Mouse (Mus musculus) kidney, postnatal 0 days (tissue): ENCODE results near the gene Hltf. TPM values are rescaled to one million over a fixed set of nuclear protein-coding genes. Genes with fewer than 3 reads are reported as not detected.
"Not testable (repeated sequence)": the region's sequence is repeated elsewhere in the genome, so short reads cannot be mapped to it uniquely, and the experiment has no call there.

Source experiments
- ATAC-seq: fragments of 200-750 bp; cut with Nextera tagmentation; replicated peaks from 2 replicates; pipeline ENCODE4 v1.8.0; 2017; ENCODE audit warnings: low read depth, moderate number of reproducible peaks, moderate TSS enrichment, moderate library complexity; ENCODE audit not compliant: low FRiP score
- DNase-seq: peaks from one replicate; pipeline ENCODE4 v3.0.0-alpha.2; 2016; ENCODE audit warnings: low spot score
- H3K27ac ChIP-seq: fragments of 300-500 bp; sonication (generic); 2 replicates; pipeline ENCODE4 v1.5.1; 2014; ENCODE audit warnings: mild to moderate bottlenecking
- H3K27me3 ChIP-seq: fragments of 300-500 bp; sonication (generic); 2 replicates; pipeline ENCODE4 v1.6.1; 2014; ENCODE audit warnings: low read length, mixed read lengths; ENCODE audit not compliant: insufficient read depth
- H3K36me3 ChIP-seq: fragments of 300-500 bp; sonication (generic); 2 replicates; pipeline ENCODE4 v1.6.1; 2014; ENCODE audit warnings: low read length, mixed read lengths; ENCODE audit not compliant: insufficient read depth
- H3K4me1 ChIP-seq: fragments of 300-500 bp; sonication (generic); replicated peaks from 2 replicates; pipeline ENCODE4 v1.6.1; 2014; ENCODE audit warnings: antibody characterized with exemption, low read length, mixed read lengths; ENCODE audit not compliant: insufficient read depth
- H3K4me2 ChIP-seq: fragments of 300-500 bp; sonication (generic); 2 replicates; pipeline ENCODE4 v1.6.1; 2014; ENCODE audit warnings: mild to moderate bottlenecking, low read length, moderate library complexity, mixed read lengths
- H3K4me3 ChIP-seq: fragments of 300-500 bp; sonication (generic); replicated peaks from 2 replicates; pipeline ENCODE4 v1.5.1; 2014; ENCODE audit warnings: low read depth, low read length
- H3K9ac ChIP-seq: fragments of 300-500 bp; sonication (generic); 2 replicates; pipeline ENCODE4 v1.6.1; 2014; ENCODE audit warnings: low read depth, low read length
- H3K9me3 ChIP-seq: fragments of 300-500 bp; sonication (generic); replicated peaks from 2 replicates; pipeline ENCODE4 v1.6.1; 2016; ENCODE audit warnings: low read length, inconsistent platforms, mixed read lengths
- CTCF ChIP-seq: IDR thresholded peaks from 2 replicates; pipeline ENCODE4 v1.5.1; 2016; ENCODE audit warnings: antibody characterized with exemption, low read depth, mild to moderate bottlenecking, moderate library complexity
- WGBS: fragments of 180-500 bp; shearing (Covaris S2); extraction: QIAGEN DNeasy Blood & Tissue Kit; methylation state at CpG from one replicate; pipeline ENCODE4 v1.1.7; 2014; 5-methylcytosine and 5-hydroxymethylcytosine counted together
- polyA plus RNA-seq: library from polyadenylated mRNA; unstranded; fragments of >200 nt; fragmentation: Nextera tagmentation; extraction: Ambion mirVana; gene quantifications from 2 replicates; pipeline ENCODE4 v1.2.1, GENCODE M21; 2015

The Hltf gene
- polyA plus RNA-seq, 1 experiment from 2014 or later = 15.4 TPM

GRCm38 (mm10) chr3:20034719-20035404 is 22.7 kb upstream of the Hltf start, which contains the start of gene Hps3:
Gene Hps3, minus strand, starts transcription at chr3:20035315.
- Histone ChIP-seq H3K9me3 (no peaks in the 10 kb centered on the region), H3K36me3 (no peaks in the 10 kb centered on the region), H3K27ac (peak within 1 kb of the TSS; percentile 81), H3K4me2 (peak within 1 kb of the TSS; percentile 74), H3K4me3 (peak within 1 kb of the TSS; percentile 63), H3K27me3 (no peaks in the 10 kb centered on the region), H3K4me1 (peaks cover 9% of the 10 kb centered on the region; the same call in 1 of the 2 replicates), H3K9ac (peak within 1 kb of the TSS; percentile 56)
- peak; percentile 90 for DNase-seq
- TF ChIP-seq CTCF = no peak
- WGBS = under 1% methylated on average over 47 of the region's 47 CpGs
- peak; percentile 99 for ATAC-seq

GRCm38 (mm10) chr3:20036069-20036468 is 21.5 kb upstream of the Hltf start:
- no peak for DNase-seq
- H3K4me1 ChIP-seq = peaks cover 9% of the 10 kb centered on the region; the same call in 1 of the 2 replicates

GRCm38 (mm10) chr3:20041461-20041860 is 16.1 kb upstream of the Hltf start:
- H3K9me3 ChIP-seq, H3K27ac ChIP-seq, H3K4me1 ChIP-seq, H3K4me3 ChIP-seq, H3K4me2 ChIP-seq, H3K36me3 ChIP-seq, DNase-seq, ATAC-seq, H3K9ac ChIP-seq, H3K27me3 ChIP-seq: not testable (repeated sequence)
- 89% methylated on average over 7 of the region's 7 CpGs for WGBS

More at GRCm38 (mm10) chr3:20036069-20036468, 21.5 kb upstream of the Hltf start:
- Histone ChIP-seq H3K4me2 (no peak overlapping the region), H3K27ac (no peak overlapping the region), H3K27me3 (no peaks in the 10 kb centered on the region), H3K9me3 (no peaks in the 10 kb centered on the region), H3K9ac (no peak overlapping the region), H3K36me3 (no peaks in the 10 kb centered on the region), H3K4me3 (no peak overlapping the region)
- ATAC-seq = no peak
- WGBS = 75% methylated on average over 4 of the region's 4 CpGs
- TF ChIP-seq CTCF = no peak

- not testable (repeated sequence) for ATAC-seq
Measured at GRCm38 (mm10) chr3:20044736-20045135, 12.9 kb upstream of the Hltf start.

GRCm38 (mm10) chr3:20058197-20058541 is 558 bp downstream of the Hltf start:
- peak overlapping the region; percentile 37; the same call in 1 of the 2 replicates for H3K9ac ChIP-seq

More at GRCm38 (mm10) chr3:20044736-20045135, 12.9 kb upstream of the Hltf start:
- not testable (repeated sequence) for H3K27ac ChIP-seq, H3K36me3 ChIP-seq, H3K4me1 ChIP-seq, H3K4me2 ChIP-seq, H3K27me3 ChIP-seq, H3K9me3 ChIP-seq, DNase-seq, H3K9ac ChIP-seq, H3K4me3 ChIP-seq
- 64% methylated on average over 3 of the region's 3 CpGs for WGBS

GRCm38 (mm10) chr3:20076145-20077053 is 18.8 kb downstream of the Hltf start:
- DNase-seq = peak; percentile 16
- peak; percentile 68 for TF ChIP-seq CTCF
- WGBS = 80% methylated on average over 11 of the region's 11 CpGs

More at GRCm38 (mm10) chr3:20058197-20058541, 558 bp downstream of the Hltf start:
- Histone ChIP-seq H3K4me3 (peak overlapping the region; percentile 80), H3K4me1 (0 out of 2 replicates have a peak, but pooled peaks cover 4% of the 10 kb centered on the region), H3K4me2 (peak overlapping the region; percentile 74), H3K27me3 (no peaks in the 10 kb centered on the region), H3K9me3 (no peaks in the 10 kb centered on the region), H3K36me3 (no peaks in the 10 kb centered on the region), H3K27ac (no peak overlapping the region)
- 0% methylated on average over 6 of the region's 9 CpGs for WGBS
- no peak for ATAC-seq
- no peak for TF ChIP-seq CTCF
- DNase-seq = peak; percentile 50

More at GRCm38 (mm10) chr3:20076145-20077053, 18.8 kb downstream of the Hltf start:
- Histone ChIP-seq H3K4me1 (no peaks in the 10 kb centered on the region), H3K9ac (no peak overlapping the region), H3K4me3 (no peak overlapping the region), H3K27ac (no peak overlapping the region), H3K9me3 (no peaks in the 10 kb centered on the region), H3K36me3 (peaks cover 7% of the 10 kb centered on the region; the same call in 1 of the 2 replicates), H3K4me2 (no peak overlapping the region), H3K27me3 (no peaks in the 10 kb centered on the region)
- ATAC-seq = no peak
